Comparison of ENCODE assay signal across 11 mouse cellular contexts in genomic region chr4:138941966-138942365, GRCm38 (mm10). TPM values are rescaled to one million over a fixed set of nuclear protein-coding genes. Genes with fewer than 3 reads are reported as not detected.
DNase-seq lines count a peak whose midpoint lies in the region; ATAC-seq lines count a peak whose summit lies in the region.
"Had no signal": no experiment of that assay in that cellular context is flagged by ENCODE, and none has a peak within 500 bp of the region (broad histone marks: within the 10 kb centered on the region; RNA-seq: fewer than 3 reads in every experiment).

No protein-coding gene starts in this region.

- WGBS in intestine, embryonic 14.5 days: 27% methylated on average over 6 of the region's 6 CpGs
- WGBS in limb, embryonic 15.5 days: 12% methylated on average over 6 of the region's 6 CpGs
- 26% methylated on average over 6 of the region's 6 CpGs for WGBS in stomach, embryonic 15.5 days

- peak; percentile 58 to 76 for DNase-seq in lung, adult 18-20 months
- no peak for DNase-seq in lung, postnatal 10 days
- DNase-seq in intestine, embryonic 14.5 days (ENCODE audit: low spot score): no peak
- DNase-seq in left cerebral cortex, adult 9 months (ENCODE audit: low spot score in 2 of 2): no peak
- DNase-seq in B cell, adult 2 months: no peak
- DNase-seq: gastrocnemius, postnatal 25 days; left cerebral cortex, postnatal 4 days had no signal

- H3K9me3 ChIP-seq in intestine, embryonic 14.5 days (ENCODE audit: control insufficient read depth, low read length): no peaks in the 10 kb centered on the region
- no peaks in the 10 kb centered on the region for H3K9me3 ChIP-seq in limb, embryonic 15.5 days
- no peaks in the 10 kb centered on the region for H3K9me3 ChIP-seq in stomach, embryonic 15.5 days
- H3K9me3 ChIP-seq: G1E had no signal

- H3K27me3 ChIP-seq in intestine, embryonic 14.5 days (replicated peaks; ENCODE audit: control insufficient read depth, insufficient read depth, low read length): no peaks in the 10 kb centered on the region
- H3K27me3 ChIP-seq in limb, embryonic 15.5 days: no peaks in the 10 kb centered on the region
- H3K27me3 ChIP-seq in stomach, embryonic 15.5 days (replicated peaks): no peaks in the 10 kb centered on the region

- no peak for ATAC-seq in intestine, embryonic 14.5 days (replicated peaks; ENCODE audit: low FRiP score, low TSS enrichment, low read depth)
- peak; percentile 72 for ATAC-seq in limb, embryonic 15.5 days (ENCODE audit: insufficient number of reproducible peaks, low FRiP score, low TSS enrichment, low read depth)
- peak; percentile 36; the same call in 1 of the 2 replicates for ATAC-seq in stomach, embryonic 15.5 days (ENCODE audit: insufficient read depth, low FRiP score, low read depth)

- H3K27ac ChIP-seq in intestine, embryonic 14.5 days (ENCODE audit: low read depth): peak overlapping the region; percentile 51
- peak overlapping the region; percentile 63 for H3K27ac ChIP-seq in limb, embryonic 15.5 days
- peak overlapping the region; percentile 83 for H3K27ac ChIP-seq in stomach, embryonic 15.5 days

- no peak overlapping the region for H3K9ac ChIP-seq in intestine, embryonic 14.5 days (ENCODE audit: low read length)
- no peak overlapping the region for H3K9ac ChIP-seq in limb, embryonic 15.5 days
- no peak overlapping the region for H3K9ac ChIP-seq in stomach, embryonic 15.5 days

- H3K4me3 ChIP-seq in intestine, embryonic 14.5 days (ENCODE audit: low read depth, low read length): no peak overlapping the region
- no peak overlapping the region for H3K4me3 ChIP-seq in limb, embryonic 15.5 days
- no peak overlapping the region for H3K4me3 ChIP-seq in stomach, embryonic 15.5 days (replicated peaks)

- no peak overlapping the region for H3K4me2 ChIP-seq in intestine, embryonic 14.5 days (ENCODE audit: low read length)
- H3K4me2 ChIP-seq in limb, embryonic 15.5 days: no peak overlapping the region
- no peak overlapping the region for H3K4me2 ChIP-seq in stomach, embryonic 15.5 days

- no peaks in the 10 kb centered on the region; the same call in 1 of the 2 replicates for H3K4me1 ChIP-seq in intestine, embryonic 14.5 days (replicated peaks; ENCODE audit: control insufficient read depth, insufficient read depth, low read length)
- peaks cover 13% of the 10 kb centered on the region for H3K4me1 ChIP-seq in limb, embryonic 15.5 days
- H3K4me1 ChIP-seq in stomach, embryonic 15.5 days: peaks cover 16% of the 10 kb centered on the region; the same call in 1 of the 2 replicates

- no peaks in the 10 kb centered on the region for H3K36me3 ChIP-seq in intestine, embryonic 14.5 days (ENCODE audit: control insufficient read depth, insufficient read depth, low read length)
- no peaks in the 10 kb centered on the region for H3K36me3 ChIP-seq in limb, embryonic 15.5 days
- H3K36me3 ChIP-seq in stomach, embryonic 15.5 days: no peaks in the 10 kb centered on the region
- H3K36me3 ChIP-seq: G1E had no signal

RNA-seq across cellular contexts. Expression of gene Rnf186, which starts 24.9 kb away (rescaled TPM):
- polyA plus RNA-seq in intestine, embryonic 14.5 days (2014; fragmentation: Nextera tagmentation; extraction: Ambion mirVana): 54.1 and 56.2 TPM in 2 replicates
- 0.19 and 0.32 TPM in 2 replicates for polyA plus RNA-seq in limb, embryonic 15.5 days (2015; fragmentation: Nextera tagmentation; extraction: Ambion mirVana)
- polyA plus RNA-seq in stomach, embryonic 15.5 days (2015; fragmentation: Nextera tagmentation; extraction: Ambion mirVana): 22.7 and 26.1 TPM in 2 replicates
- polyA plus RNA-seq: G1E; heart, postnatal 0 days had no signal

RNA-seq across cellular contexts. Expression of gene Otud3, which starts 28.2 kb away (rescaled TPM):
- polyA plus RNA-seq in intestine, embryonic 14.5 days (2014; fragmentation: Nextera tagmentation; extraction: Ambion mirVana): 3.0 and 4.7 TPM in 2 replicates
- polyA plus RNA-seq in limb, embryonic 15.5 days (2015; fragmentation: Nextera tagmentation; extraction: Ambion mirVana): 2.6 and 2.8 TPM in 2 replicates
- polyA plus RNA-seq in stomach, embryonic 15.5 days (2015; fragmentation: Nextera tagmentation; extraction: Ambion mirVana): 6.8 and 8.1 TPM in 2 replicates

RNA-seq across cellular contexts. Expression of gene Tmco4, which starts 30.7 kb away (rescaled TPM):
- 9.4 and 10.0 TPM in 2 replicates for polyA plus RNA-seq in intestine, embryonic 14.5 days (2014; fragmentation: Nextera tagmentation; extraction: Ambion mirVana)
- 5.3 and 5.5 TPM in 2 replicates for polyA plus RNA-seq in limb, embryonic 15.5 days (2015; fragmentation: Nextera tagmentation; extraction: Ambion mirVana)
- 9.2 and 9.4 TPM in 2 replicates for polyA plus RNA-seq in stomach, embryonic 15.5 days (2015; fragmentation: Nextera tagmentation; extraction: Ambion mirVana)

Comparison
In these comparisons a context has a peak if more than half of its experiments do, and no peak if none do; other contexts are left out.
1. DNase-seq: peak in lung, adult 18-20 months (2 of 2); none in lung, postnatal 10 days (single experiment), intestine, embryonic 14.5 days (single experiment), left cerebral cortex, adult 9 months (0 of 2) and B cell, adult 2 months (0 of 2).
2. RNA of gene Rnf186, which starts 24.9 kb away (polyA plus RNA-seq): 54.1 to 56.2 TPM in intestine, embryonic 14.5 days and 22.7 to 26.1 TPM in stomach, embryonic 15.5 days; 0.19 to 0.32 TPM in limb, embryonic 15.5 days; every median in the first group is over 10 times any median in the second.
3. Peak in every context shown above with its lines, with median percentiles within 50 percentile points of each other: H3K27ac ChIP-seq.